Mouse (Mus musculus) spleen, postnatal 0 days (tissue): ENCODE measurements around the gene Gm8994. TPM values are rescaled to one million over a fixed set of nuclear protein-coding genes. Genes with fewer than 3 reads are reported as not detected.

Source experiments
- polyA plus RNA-seq: library from polyadenylated mRNA; unstranded; fragments of >200 nt; fragmentation: Nextera tagmentation; extraction: Ambion mirVana; gene quantifications from 2 replicates; pipeline ENCODE4 v1.2.1, GENCODE M21; 2015

The Gm8994 gene
- not detected in 2 replicates for polyA plus RNA-seq

DNA sequence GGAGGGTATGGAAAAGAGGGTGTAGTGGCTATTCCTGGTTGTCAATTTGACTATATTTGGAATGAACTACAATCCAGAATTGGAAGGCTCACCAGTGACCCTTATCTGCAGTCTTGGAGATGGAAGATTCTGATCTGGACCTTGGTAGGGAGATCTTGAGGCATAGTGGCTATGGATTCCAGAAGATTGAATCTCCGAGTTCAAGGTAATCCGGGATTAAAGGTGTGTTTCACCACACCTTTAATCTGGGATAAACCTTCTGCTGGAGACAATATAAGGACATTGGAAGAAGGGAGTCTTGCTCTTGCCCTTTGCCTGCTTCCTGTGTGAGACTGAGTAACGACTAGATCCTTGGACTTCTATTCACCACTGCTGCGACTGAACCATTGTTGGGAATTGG lies at the start of gene Gm8994:
Gm8994 (plus strand) TSS at position 301 of the 400 bp plus-strand sequence.

Other genes starting within 250 kb of the Gm8994 start
- not detected in 2 replicates for gene Grin2b, start 154.0 kb upstream of the Gm8994 start, polyA plus RNA-seq
- gene E330021D16Rik, start 88.0 kb downstream of the Gm8994 start, polyA plus RNA-seq: not detected in 2 replicates
- 20.3 and 20.5 TPM in 2 replicates for gene Atf7ip, start 178.6 kb downstream of the Gm8994 start, polyA plus RNA-seq